Mouse (Mus musculus) frontal cortex, postnatal 36 days (tissue): ENCODE data around the gene Capn1.

Experiments
- DNase-seq, 2 experiments: peaks; one replicate each; pipeline ENCODE4 v3.0.0; 2022; ENCODE audit warnings: low spot score in 2 of 2

Gene Capn1

GRCm38 (mm10) chr19:6038326-6038725, 22.6 kb upstream of the Capn1 start:
- DNase-seq = no peak

- DNase-seq = no peak
These were observed 22.0 kb upstream of the Capn1 start for GRCm38 (mm10) chr19:6037695-6038094.

GRCm38 (mm10) chr19:6035966-6036585, 20.4 kb upstream of the Capn1 start:
- DNase-seq = no peak

- no peak for DNase-seq
These were observed 15.0 kb upstream of the Capn1 start for GRCm38 (mm10) chr19:6030520-6031280.

GRCm38 (mm10) chr19:6029426-6029825, 13.7 kb upstream of the Capn1 start:
- no peak for DNase-seq

- DNase-seq = no peak
These were observed 13.3 kb upstream of the Capn1 start for GRCm38 (mm10) chr19:6028991-6029390.

- no peak for DNase-seq
These were observed 8.2 kb upstream of the Capn1 start for GRCm38 (mm10) chr19:6023930-6024329.

- no peak for DNase-seq
These were observed 7.4 kb upstream of the Capn1 start for GRCm38 (mm10) chr19:6023059-6023458.

- DNase-seq = no peak
These were observed 4.6 kb upstream of the Capn1 start for GRCm38 (mm10) chr19:6020276-6020675.

- DNase-seq = peak; percentile 81 to 90
These were observed 2.7 kb upstream of the Capn1 start for GRCm38 (mm10) chr19:6018142-6019089.

- no peak for DNase-seq
These were observed 835 bp upstream of the Capn1 start for GRCm38 (mm10) chr19:6016532-6016931.

GRCm38 (mm10) chr19:6014991-6015510, 646 bp downstream of the Capn1 start:
- DNase-seq = no peak

GRCm38 (mm10) chr19:6013691-6014090, 2.0 kb downstream of the Capn1 start:
- no peak for DNase-seq

- no peak for DNase-seq
These were observed 6.6 kb downstream of the Capn1 start for GRCm38 (mm10) chr19:6009137-6009536.

GRCm38 (mm10) chr19:6007013-6007412, 8.7 kb downstream of the Capn1 start:
- no peak for DNase-seq

- no peak for DNase-seq
These were observed 10.2 kb downstream of the Capn1 start for GRCm38 (mm10) chr19:6005541-6005940.

- DNase-seq = no peak
These were observed 15.7 kb downstream of the Capn1 start for GRCm38 (mm10) chr19:5999969-6000368.

- DNase-seq = no peak
These were observed 17.5 kb downstream of the Capn1 start for GRCm38 (mm10) chr19:5998180-5998579.

GRCm38 (mm10) chr19:5994711-5995110, 21.0 kb downstream of the Capn1 start:
- no peak for DNase-seq

GRCm38 (mm10) chr19:5992012-5992411, 23.7 kb downstream of the Capn1 start:
- no peak for DNase-seq

GRCm38 (mm10) chr19:5991467-5991866, 24.2 kb downstream of the Capn1 start:
- no peak for DNase-seq

GRCm38 (mm10) chr19:5990921-5991320, 24.8 kb downstream of the Capn1 start:
- DNase-seq = no peak
